Mouse (Mus musculus) midbrain, postnatal 0 days (tissue): Measurements from ENCODE around the gene Cdc42bpg. TPM values are rescaled to one million over a fixed set of nuclear protein-coding genes. Genes with fewer than 3 reads are reported as not detected.

Source experiments
- ATAC-seq: fragments of 200-750 bp; cut with Nextera tagmentation; 2 replicates; pipeline ENCODE4 v1.8.0; 2017; ENCODE audit warnings: moderate number of reproducible peaks, mild to moderate bottlenecking, moderate TSS enrichment, moderate library complexity; ENCODE audit not compliant: low FRiP score
- DNase-seq: peaks from one replicate; pipeline ENCODE4 v3.0.0-alpha.2; 2015; ENCODE audit warnings: low spot score
- H3K27ac ChIP-seq: fragments of 300-500 bp; sonication (generic); 2 replicates; pipeline ENCODE4 v1.5.1; 2014; ENCODE audit warnings: low read depth, mild to moderate bottlenecking, low read length, mixed read lengths
- H3K27me3 ChIP-seq: fragments of 300-500 bp; sonication (generic); 2 replicates; pipeline ENCODE4 v1.6.1; 2014; ENCODE audit warnings: low read length, control low read depth, mixed read lengths; ENCODE audit not compliant: insufficient read depth
- H3K36me3 ChIP-seq: fragments of 300-500 bp; sonication (generic); 2 replicates; pipeline ENCODE4 v1.6.1; 2014; ENCODE audit warnings: low read length, control low read depth, mixed read lengths; ENCODE audit not compliant: insufficient read depth
- H3K4me1 ChIP-seq: fragments of 300-500 bp; sonication (generic); 2 replicates; pipeline ENCODE4 v1.6.1; 2014; ENCODE audit warnings: mild to moderate bottlenecking, control low read depth, antibody characterized with exemption, low read length, mixed read lengths; ENCODE audit not compliant: insufficient read depth
- H3K4me2 ChIP-seq: fragments of 300-500 bp; sonication (generic); 2 replicates; pipeline ENCODE4 v1.6.1; 2014; ENCODE audit warnings: low read depth, mild to moderate bottlenecking, low read length, mixed read lengths; ENCODE audit not compliant: poor library complexity, severe bottlenecking
- H3K4me3 ChIP-seq: fragments of 300-500 bp; sonication (generic); 2 replicates; pipeline ENCODE4 v1.5.1; 2014; ENCODE audit warnings: low read depth, mild to moderate bottlenecking, low read length, moderate library complexity
- H3K9ac ChIP-seq: fragments of 300-500 bp; sonication (generic); replicated peaks from 2 replicates; pipeline ENCODE4 v1.6.1; 2014; ENCODE audit warnings: mild to moderate bottlenecking, low read length, moderate library complexity, mixed read lengths; ENCODE audit not compliant: poor library complexity, severe bottlenecking
- H3K9me3 ChIP-seq: fragments of 300-500 bp; sonication (generic); 2 replicates; pipeline ENCODE4 v1.6.1; 2016; ENCODE audit warnings: low read length, control low read depth
- CTCF ChIP-seq: IDR thresholded peaks from 2 replicates; pipeline ENCODE4 v1.5.1; 2016; ENCODE audit warnings: antibody characterized with exemption, mild to moderate bottlenecking
- WGBS: fragments of 180-500 bp; shearing (Covaris S2); extraction: QIAGEN DNeasy Blood & Tissue Kit; methylation state at CpG from one replicate; pipeline ENCODE4 v1.1.7; 2014; 5-methylcytosine and 5-hydroxymethylcytosine counted together
- polyA plus RNA-seq: library from polyadenylated mRNA; unstranded; fragments of >200 nt; fragmentation: Nextera tagmentation; extraction: Ambion mirVana; gene quantifications from 2 replicates; pipeline ENCODE4 v1.2.1, GENCODE M21; 2015
- total RNA-seq: library from RNA; depleted of rRNA; stranded (reverse); fragments of >200 nt; gene quantifications from 2 replicates; pipeline ENCODE4 v1.2.3, GENCODE M21; 2014

Gene Cdc42bpg
- total and polyA plus RNA-seq, 2 experiments from 2014 or later = 0.67 to 4.8 TPM

- peak overlapping the region; percentile 81 for H3K4me3 ChIP-seq
- no peaks in the 10 kb centered on the region for H3K27me3 ChIP-seq
- TF ChIP-seq CTCF = no peak
- H3K9ac ChIP-seq = peak overlapping the region; percentile 82
- peak overlapping the region; percentile 91 for H3K4me2 ChIP-seq
- peaks cover 18% of the 10 kb centered on the region for H3K36me3 ChIP-seq
- H3K4me1 ChIP-seq = peaks cover 20% of the 10 kb centered on the region; the same call in 1 of the 2 replicates
- ATAC-seq (no peak), DNase-seq (no peak)
- H3K27ac ChIP-seq = no peak overlapping the region
- H3K9me3 ChIP-seq = no peaks in the 10 kb centered on the region
- WGBS = 36% methylated on average over 6 of the region's 6 CpGs
Measured at GRCm38 (mm10) chr19:6278439-6279073, 27.7 kb upstream of the Cdc42bpg start.

- Histone ChIP-seq H3K27ac (no peak overlapping the region), H3K9ac (peak overlapping the region; percentile 24; the same call in 1 of the 2 replicates), H3K9me3 (no peaks in the 10 kb centered on the region), H3K27me3 (no peaks in the 10 kb centered on the region), H3K4me1 (peaks cover 20% of the 10 kb centered on the region; the same call in 1 of the 2 replicates), H3K4me3 (no peak overlapping the region), H3K4me2 (peak overlapping the region; percentile 91), H3K36me3 (peaks cover 22% of the 10 kb centered on the region)
- 85% methylated on average over 6 of the region's 6 CpGs for WGBS
- DNase-seq (no peak), ATAC-seq (no peak)
- no peak for TF ChIP-seq CTCF
Measured at GRCm38 (mm10) chr19:6279481-6280144, 26.6 kb upstream of the Cdc42bpg start.

GRCm38 (mm10) chr19:6280554-6280953 lies 25.7 kb upstream of the Cdc42bpg start:
- Histone ChIP-seq H3K36me3 (peaks cover 27% of the 10 kb centered on the region), H3K27ac (no peak overlapping the region), H3K9ac (no peak overlapping the region), H3K27me3 (no peaks in the 10 kb centered on the region), H3K4me3 (no peak overlapping the region), H3K4me2 (no peak overlapping the region), H3K4me1 (peaks cover 20% of the 10 kb centered on the region; the same call in 1 of the 2 replicates), H3K9me3 (no peaks in the 10 kb centered on the region)
- no peak for TF ChIP-seq CTCF
- no peak for DNase-seq
- 84% methylated on average over 7 of the region's 7 CpGs for WGBS
- ATAC-seq = no peak

- WGBS = 85% methylated on average over 14 of the region's 14 CpGs
- Histone ChIP-seq H3K36me3 (peaks cover 31% of the 10 kb centered on the region), H3K9me3 (no peaks in the 10 kb centered on the region), H3K4me3 (no peak overlapping the region), H3K4me1 (peaks cover 20% of the 10 kb centered on the region; the same call in 1 of the 2 replicates), H3K4me2 (no peak overlapping the region), H3K27me3 (no peaks in the 10 kb centered on the region), H3K27ac (no peak overlapping the region), H3K9ac (no peak overlapping the region; the same call in 1 of the 2 replicates)
- ATAC-seq = no peak
- TF ChIP-seq CTCF = no peak
- DNase-seq = no peak
Measured at GRCm38 (mm10) chr19:6281122-6282020, 24.9 kb upstream of the Cdc42bpg start.

- H3K4me3 ChIP-seq = no peak overlapping the region
- 89% methylated on average over 5 of the region's 5 CpGs for WGBS
- no peaks in the 10 kb centered on the region for H3K27me3 ChIP-seq
- TF ChIP-seq CTCF = no peak
- H3K4me1 ChIP-seq = peaks cover 18% of the 10 kb centered on the region; the same call in 1 of the 2 replicates
- no peaks in the 10 kb centered on the region for H3K9me3 ChIP-seq
- H3K27ac ChIP-seq = no peak overlapping the region
- peaks cover 37% of the 10 kb centered on the region for H3K36me3 ChIP-seq
- DNase-seq (no peak), ATAC-seq (no peak)
- no peak overlapping the region for H3K4me2 ChIP-seq
- H3K9ac ChIP-seq = no peak overlapping the region
Measured at GRCm38 (mm10) chr19:6283001-6283400, 23.3 kb upstream of the Cdc42bpg start.
